9 mouse cellular contexts compared by ENCODE assay signal in genomic region chr7:64052400-64052799, GRCm38 (mm10).
A peak's percentile ranks its signal among the peaks of the same experiment; 100 is the strongest.
DNase-seq lines count a peak whose midpoint lies in the region; ATAC-seq lines count a peak whose summit lies in the region.
"Had no signal": no experiment of that assay in that cellular context is flagged by ENCODE, and none has a peak within 500 bp of the region (broad histone marks: within the 10 kb centered on the region; RNA-seq: fewer than 3 reads in every experiment).

No protein-coding gene starts in this region.

- H3K9ac ChIP-seq in kidney, embryonic 14.5 days (ENCODE audit: low read depth, low read length), result no peak overlapping the region
- no peak overlapping the region for H3K9ac ChIP-seq in neural tube, embryonic 15.5 days (replicated peaks)
- H3K9ac ChIP-seq: limb, embryonic 13.5 days had no signal

- no peak for ATAC-seq in kidney, embryonic 14.5 days (ENCODE audit: low FRiP score, low TSS enrichment)
- ATAC-seq in neural tube, embryonic 15.5 days (ENCODE audit: low FRiP score), result no peak

- no peak overlapping the region for H3K4me3 ChIP-seq in kidney, embryonic 14.5 days (ENCODE audit: low read length)
- H3K4me3 ChIP-seq in neural tube, embryonic 15.5 days (replicated peaks), result no peak overlapping the region
- H3K4me3 ChIP-seq: limb, embryonic 13.5 days had no signal

- H3K27ac ChIP-seq in kidney, embryonic 14.5 days (ENCODE audit: low read depth, low read length), result no peak overlapping the region
- no peak overlapping the region for H3K27ac ChIP-seq in neural tube, embryonic 15.5 days (replicated peaks)
- H3K27ac ChIP-seq: limb, embryonic 13.5 days had no signal

- no peaks in the 10 kb centered on the region for H3K27me3 ChIP-seq in kidney, embryonic 14.5 days (ENCODE audit: control insufficient read depth, insufficient read depth, low read length)
- no peaks in the 10 kb centered on the region for H3K27me3 ChIP-seq in neural tube, embryonic 15.5 days (replicated peaks)
- H3K27me3 ChIP-seq: limb, embryonic 13.5 days had no signal

- no peaks in the 10 kb centered on the region for H3K36me3 ChIP-seq in kidney, embryonic 14.5 days (ENCODE audit: control insufficient read depth, insufficient read depth, low read length)
- H3K36me3 ChIP-seq in neural tube, embryonic 15.5 days, result no peaks in the 10 kb centered on the region
- H3K36me3 ChIP-seq: limb, embryonic 13.5 days had no signal

- peaks cover 6% of the 10 kb centered on the region; the same call in 1 of the 2 replicates for H3K4me1 ChIP-seq in kidney, embryonic 14.5 days (ENCODE audit: control insufficient read depth, insufficient read depth, low read length)
- peaks cover 23% of the 10 kb centered on the region for H3K4me1 ChIP-seq in neural tube, embryonic 15.5 days

- no peak overlapping the region for H3K4me2 ChIP-seq in kidney, embryonic 14.5 days (replicated peaks; ENCODE audit: low read depth, low read length)
- H3K4me2 ChIP-seq in neural tube, embryonic 15.5 days, result no peak overlapping the region
- H3K4me2 ChIP-seq: limb, embryonic 13.5 days had no signal

- no peaks in the 10 kb centered on the region for H3K9me3 ChIP-seq in kidney, embryonic 14.5 days (ENCODE audit: control insufficient read depth, low read length)
- H3K9me3 ChIP-seq in neural tube, embryonic 15.5 days (replicated peaks), result no peaks in the 10 kb centered on the region
- H3K9me3 ChIP-seq: limb, embryonic 13.5 days had no signal

- peak; percentile 56 for DNase-seq in kidney, adult 18-20 months
- peak; percentile 5 for DNase-seq in adipocyte (ENCODE audit: low spot score)
- DNase-seq in cerebellum, adult 8-10 months, result peak; percentile 63
- peak; percentile 48 for DNase-seq in kidney, adult 9 months
- DNase-seq in thymus, adult 18-20 months, result no peak
- DNase-seq in frontal cortex, postnatal 14 days (ENCODE audit: low spot score in 2 of 2), result no peak

- WGBS in kidney, embryonic 14.5 days, result 88% methylated on average over 9 of the region's 9 CpGs
- WGBS in neural tube, embryonic 15.5 days, result 75% methylated on average over 9 of the region's 9 CpGs

Comparison
In these comparisons a context has a peak if more than half of its experiments do, and no peak if none do; other contexts are left out.
1. DNase-seq: peak in kidney, adult 18-20 months (single experiment), adipocyte (single experiment), cerebellum, adult 8-10 months (single experiment) and kidney, adult 9 months (single experiment); none in thymus, adult 18-20 months (0 of 2) and frontal cortex, postnatal 14 days (0 of 2).